Mouse (Mus musculus): ENCODE measurements at regions not wholly inside any gene's neighbourhood (a gene's known extent, or its start where the extent isn't known, plus 50 kb on each side); places are given as distances from the start of the nearest gene placed in this dataset.

DNA sequence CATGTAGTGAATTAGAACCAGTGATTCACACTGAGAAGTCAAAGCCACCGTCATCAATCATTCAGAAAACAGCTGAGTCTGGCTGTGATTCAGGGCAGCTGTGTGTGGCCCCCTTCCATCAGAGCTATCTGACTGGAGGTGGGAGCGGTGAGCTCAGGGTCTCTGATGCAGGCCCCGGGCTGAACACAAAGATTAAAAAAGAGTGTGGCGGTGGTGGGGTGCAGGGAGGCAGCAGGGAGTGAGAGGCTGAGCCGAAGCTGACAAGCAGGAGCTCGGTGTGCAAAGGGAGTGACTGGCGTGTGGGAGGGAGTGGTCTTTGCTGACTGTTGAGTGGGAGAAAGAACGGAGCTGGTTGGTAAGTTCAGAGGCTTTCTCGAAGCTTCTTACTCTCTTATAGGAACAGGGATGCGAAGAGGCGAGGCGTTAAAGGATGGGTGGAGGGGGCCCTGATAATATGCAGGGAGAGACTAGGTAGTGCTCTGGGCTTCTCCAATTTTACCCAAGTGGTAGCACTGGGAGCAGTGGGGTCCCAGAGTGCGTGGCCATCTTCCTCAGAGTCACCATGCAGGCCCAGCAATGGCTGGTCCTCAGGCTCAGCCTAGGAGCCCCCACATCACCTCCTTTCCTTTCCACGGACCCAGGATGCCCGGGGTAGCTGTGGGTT lies 116.1 kb upstream of the Fstl4 start:
- TF ChIP-seq CTCF (IDR thresholded peaks at IDR 0.05; ENCODE audit: low read depth, low read length) (no peak), POLR2A (IDR thresholded peaks at IDR 0.05; ENCODE audit: extremely low read depth, insufficient read depth, low read length) (no peak)
